Mouse (Mus musculus): ENCODE data around the gene Hoxd4. TPM values are rescaled to one million over a fixed set of nuclear protein-coding genes. Genes with fewer than 3 reads are reported as not detected.

Gene Hoxd4
- polyA plus RNA-seq, 1 experiment from 2014 or later, result 1.2 TPM

DNA sequence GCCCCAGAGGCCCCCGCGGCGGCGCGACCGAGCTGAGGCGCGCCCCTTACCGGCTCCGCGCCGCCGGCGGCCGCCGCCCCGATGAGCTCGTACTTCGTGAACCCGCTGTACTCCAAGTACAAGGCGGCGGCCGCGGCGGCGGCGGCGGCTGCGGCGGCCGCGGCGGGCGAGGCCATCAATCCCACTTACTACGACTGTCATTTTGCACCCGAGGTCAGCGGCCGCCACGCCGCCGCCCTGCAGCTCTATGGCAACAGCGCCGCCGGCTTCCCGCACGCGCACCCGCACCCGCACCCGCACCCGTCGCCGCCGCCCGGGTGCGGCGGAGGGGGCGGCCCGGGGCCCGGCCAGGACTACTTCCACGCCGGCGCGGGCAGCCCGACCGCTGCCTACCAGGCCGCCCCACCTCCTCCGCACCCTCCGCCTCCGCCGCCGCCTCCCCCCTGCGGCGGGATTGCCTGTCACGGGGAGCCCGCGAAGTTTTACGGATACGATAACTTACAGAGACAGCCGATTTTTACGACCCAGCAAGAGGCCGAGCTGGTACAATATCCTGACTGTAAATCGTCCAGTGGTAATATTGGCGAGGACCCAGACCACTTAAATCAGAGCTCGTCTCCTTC lies 6.2 kb upstream of the Hoxd4 start:
- H3K4me1 ChIP-seq, result peaks cover 78% of the 10 kb centered on the region
- peaks cover 48% of the 10 kb centered on the region for H3K27me3 ChIP-seq (ENCODE audit: low read depth, poor library complexity, severe bottlenecking)
- DNase-seq (ENCODE audit: low spot score), result peak; percentile 83
- WGBS, result 3% methylated on average over 79 of the region's 85 CpGs
- peak overlapping the region; percentile 80 for H3K4me3 ChIP-seq
- peaks cover 3% of the 10 kb centered on the region; the same call in 1 of the 2 replicates for H3K36me3 ChIP-seq
- no peaks in the 10 kb centered on the region for H3K9me3 ChIP-seq (replicated peaks)
- peak overlapping the region; percentile 99 for H3K27ac ChIP-seq

DNA sequence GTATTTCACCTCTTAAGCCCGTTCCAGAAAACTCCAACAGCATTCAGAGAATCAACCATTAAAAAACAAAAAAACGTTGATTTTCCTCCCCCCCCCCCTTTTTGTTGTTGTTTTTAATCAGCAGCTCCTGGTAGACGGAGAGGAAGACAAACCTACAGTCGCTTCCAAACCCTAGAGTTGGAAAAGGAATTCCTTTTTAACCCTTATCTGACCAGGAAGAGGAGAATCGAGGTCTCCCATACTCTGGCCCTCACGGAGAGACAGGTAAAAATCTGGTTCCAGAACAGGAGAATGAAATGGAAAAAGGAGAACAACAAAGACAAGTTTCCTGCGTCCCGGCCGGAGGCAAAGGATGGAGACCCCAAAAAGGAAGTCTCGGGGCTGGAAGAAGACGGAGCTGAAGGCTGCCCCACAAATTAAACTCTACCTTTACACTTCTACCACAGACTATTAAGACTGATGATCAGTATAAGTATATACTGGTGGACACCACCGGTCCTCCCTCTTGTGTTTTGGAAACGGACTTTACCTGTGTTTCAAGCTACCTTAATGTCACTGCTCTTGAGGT lies 5.3 kb upstream of the Hoxd4 start:
- Histone ChIP-seq H3K9me3 (replicated peaks) (no peaks in the 10 kb centered on the region), H3K36me3 (peaks cover 3% of the 10 kb centered on the region; the same call in 1 of the 2 replicates), H3K4me3 (peak overlapping the region; percentile 80), H3K27me3 (ENCODE audit: low read depth, poor library complexity, severe bottlenecking) (peaks cover 45% of the 10 kb centered on the region), H3K4me1 (peaks cover 76% of the 10 kb centered on the region), H3K27ac (peak overlapping the region; percentile 99)
- peak; percentile 47 for DNase-seq (ENCODE audit: low spot score)
- WGBS, result under 1% methylated on average over 13 of the region's 13 CpGs

DNA sequence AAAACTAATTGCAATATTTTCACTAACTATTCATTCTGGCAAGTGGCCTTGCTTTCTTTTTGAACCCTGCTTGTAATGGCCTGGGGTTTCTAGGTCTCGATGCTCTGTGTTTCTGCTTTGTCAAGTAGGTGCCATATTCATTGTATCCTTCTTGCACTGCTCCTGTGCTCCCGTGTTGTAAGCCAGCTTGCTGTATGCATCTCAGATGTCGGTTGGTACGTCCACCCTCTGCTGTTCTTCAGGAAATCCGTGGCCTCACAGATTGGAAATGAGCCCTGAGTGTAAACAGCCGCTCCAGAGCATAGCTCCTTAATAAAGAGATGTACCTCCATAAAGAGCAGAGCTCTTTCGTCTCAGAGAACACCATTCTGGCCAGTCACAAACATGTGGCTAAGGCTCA lies 4.1 kb upstream of the Hoxd4 start:
- H3K27me3 ChIP-seq (ENCODE audit: low read depth, poor library complexity, severe bottlenecking), result peaks cover 45% of the 10 kb centered on the region
- WGBS, result 4% methylated on average over 7 of the region's 7 CpGs
- no peaks in the 10 kb centered on the region for H3K9me3 ChIP-seq (replicated peaks)
- peak overlapping the region; percentile 80 for H3K4me3 ChIP-seq
- H3K27ac ChIP-seq, result peak overlapping the region; percentile 99
- H3K4me1 ChIP-seq, result peaks cover 75% of the 10 kb centered on the region
- peak; percentile 35 for DNase-seq (ENCODE audit: low spot score)
- peaks cover 3% of the 10 kb centered on the region; the same call in 1 of the 2 replicates for H3K36me3 ChIP-seq

DNA sequence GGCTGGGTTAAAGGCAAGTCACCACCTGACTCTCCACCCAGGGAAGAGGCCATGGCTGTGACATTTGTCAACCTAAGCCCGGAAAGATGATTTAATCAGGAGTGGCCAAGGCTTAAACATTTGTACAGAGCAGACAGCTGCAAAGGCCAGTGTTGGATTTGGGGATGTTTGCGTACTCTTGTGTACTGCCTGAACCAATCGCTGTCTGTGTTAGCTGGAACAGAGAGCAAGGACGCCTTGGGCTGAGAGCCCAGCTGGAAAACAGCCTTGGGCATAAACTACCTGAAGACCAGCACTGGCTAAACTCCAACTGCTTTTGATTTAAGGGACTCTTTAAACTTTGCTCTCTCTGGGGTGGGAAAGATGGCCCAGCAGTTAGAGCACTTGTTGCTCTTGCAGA lies 3.1 kb upstream of the Hoxd4 start:
- Histone ChIP-seq H3K27me3 (ENCODE audit: low read depth, poor library complexity, severe bottlenecking) (peaks cover 41% of the 10 kb centered on the region), H3K4me1 (peaks cover 71% of the 10 kb centered on the region), H3K36me3 (peaks cover 3% of the 10 kb centered on the region; the same call in 1 of the 2 replicates), H3K9me3 (replicated peaks) (no peaks in the 10 kb centered on the region), H3K27ac (peak overlapping the region; percentile 99), H3K4me3 (peak overlapping the region; percentile 80)
- WGBS, result 11% methylated on average over 4 of the region's 4 CpGs
- peak; percentile 45 for DNase-seq (ENCODE audit: low spot score)

DNA sequence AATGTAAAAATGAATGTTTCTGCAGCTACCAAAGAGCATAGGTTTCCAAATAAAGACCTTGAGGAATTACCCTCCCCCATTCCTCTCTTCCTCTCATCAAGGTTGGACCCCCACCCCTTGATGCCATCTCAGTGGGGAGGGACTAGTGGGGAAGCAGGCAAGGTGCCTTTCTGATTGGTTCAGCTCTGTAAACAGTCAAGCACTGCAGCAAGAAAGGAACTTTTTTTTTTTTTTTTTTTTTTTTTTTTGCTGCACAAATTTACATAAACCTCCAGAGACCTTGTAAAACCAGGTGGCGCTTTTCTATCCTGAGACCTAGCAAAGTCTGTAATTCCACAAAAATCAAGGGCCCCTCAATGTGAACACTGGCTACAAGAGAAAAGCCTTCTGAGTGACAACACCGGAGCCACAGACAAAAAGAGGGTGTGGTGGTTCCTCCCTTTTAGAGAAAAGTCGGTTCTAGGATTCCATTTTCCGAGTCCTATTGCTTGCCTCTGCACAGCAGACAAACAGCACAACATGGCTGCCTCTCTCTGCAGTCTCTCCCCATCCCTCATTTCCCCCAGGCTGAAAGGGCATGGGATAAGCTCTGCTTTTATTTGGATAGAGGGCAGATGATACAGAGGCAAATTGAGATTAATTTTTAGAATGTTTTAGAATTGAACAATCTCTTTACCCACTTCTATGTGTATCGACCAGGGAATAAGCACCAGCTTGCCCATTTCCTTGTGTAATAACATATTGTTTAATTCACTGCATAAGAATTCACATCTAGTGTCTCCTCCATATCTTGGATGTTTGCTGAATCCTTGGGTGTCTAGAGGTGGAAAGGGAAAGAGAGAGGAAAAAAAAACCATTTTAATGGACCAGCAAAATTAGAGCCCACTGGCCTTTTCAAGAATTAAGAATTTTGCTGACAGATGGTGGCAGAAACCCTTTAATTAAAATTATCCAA lies 2.0 kb upstream of the Hoxd4 start:
- Histone ChIP-seq H3K27ac (peak overlapping the region; percentile 97), H3K9me3 (replicated peaks) (no peaks in the 10 kb centered on the region), H3K36me3 (peaks cover 3% of the 10 kb centered on the region; the same call in 1 of the 2 replicates), H3K27me3 (ENCODE audit: low read depth, poor library complexity, severe bottlenecking) (peaks cover 38% of the 10 kb centered on the region), H3K4me1 (peaks cover 69% of the 10 kb centered on the region), H3K4me3 (peak overlapping the region; percentile 80; the same call in 1 of the 2 replicates)
- WGBS, result 7% methylated on average over 5 of the region's 5 CpGs
- peak; percentile 44 for DNase-seq (ENCODE audit: low spot score)

DNA sequence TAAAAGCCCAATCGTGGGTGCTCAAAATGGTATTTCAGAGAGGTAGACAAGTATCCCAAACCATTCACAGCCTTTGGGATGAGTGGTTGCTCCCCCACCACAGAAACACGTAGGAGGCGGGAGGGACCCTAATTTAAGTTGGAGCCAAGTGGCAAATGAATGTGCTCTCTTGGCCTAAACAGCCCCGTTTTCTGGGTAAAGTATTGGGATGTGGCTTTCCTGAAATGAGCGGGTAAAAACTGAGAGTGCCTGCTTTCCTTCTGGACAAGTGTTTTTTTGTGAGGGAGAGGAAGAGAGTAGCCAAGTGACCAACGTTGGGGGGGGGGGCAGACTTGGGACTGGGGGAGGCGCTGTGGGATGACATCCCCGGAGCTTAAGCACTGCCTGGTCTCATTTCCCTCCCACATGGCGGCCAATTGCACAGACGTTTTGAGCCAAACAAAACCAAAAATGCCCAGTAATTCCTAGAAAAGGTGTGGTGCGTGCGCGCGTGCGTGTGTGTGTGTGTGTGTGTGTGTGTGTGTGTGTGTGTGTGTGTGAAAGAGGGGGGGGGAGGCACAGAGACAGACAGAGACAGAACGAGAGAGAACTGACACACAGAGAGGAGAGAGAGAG lies 693 bp upstream of the Hoxd4 start:
- under 1% methylated on average over 16 of the region's 16 CpGs for WGBS
- Histone ChIP-seq H3K36me3 (peaks cover 3% of the 10 kb centered on the region; the same call in 1 of the 2 replicates), H3K27me3 (ENCODE audit: low read depth, poor library complexity, severe bottlenecking) (peaks cover 38% of the 10 kb centered on the region), H3K9me3 (replicated peaks) (no peaks in the 10 kb centered on the region), H3K27ac (peak overlapping the region; percentile 97), H3K4me1 (peaks cover 81% of the 10 kb centered on the region), H3K4me3 (peak overlapping the region; percentile 89)
- peak; percentile 66 for DNase-seq (ENCODE audit: low spot score)

DNA sequence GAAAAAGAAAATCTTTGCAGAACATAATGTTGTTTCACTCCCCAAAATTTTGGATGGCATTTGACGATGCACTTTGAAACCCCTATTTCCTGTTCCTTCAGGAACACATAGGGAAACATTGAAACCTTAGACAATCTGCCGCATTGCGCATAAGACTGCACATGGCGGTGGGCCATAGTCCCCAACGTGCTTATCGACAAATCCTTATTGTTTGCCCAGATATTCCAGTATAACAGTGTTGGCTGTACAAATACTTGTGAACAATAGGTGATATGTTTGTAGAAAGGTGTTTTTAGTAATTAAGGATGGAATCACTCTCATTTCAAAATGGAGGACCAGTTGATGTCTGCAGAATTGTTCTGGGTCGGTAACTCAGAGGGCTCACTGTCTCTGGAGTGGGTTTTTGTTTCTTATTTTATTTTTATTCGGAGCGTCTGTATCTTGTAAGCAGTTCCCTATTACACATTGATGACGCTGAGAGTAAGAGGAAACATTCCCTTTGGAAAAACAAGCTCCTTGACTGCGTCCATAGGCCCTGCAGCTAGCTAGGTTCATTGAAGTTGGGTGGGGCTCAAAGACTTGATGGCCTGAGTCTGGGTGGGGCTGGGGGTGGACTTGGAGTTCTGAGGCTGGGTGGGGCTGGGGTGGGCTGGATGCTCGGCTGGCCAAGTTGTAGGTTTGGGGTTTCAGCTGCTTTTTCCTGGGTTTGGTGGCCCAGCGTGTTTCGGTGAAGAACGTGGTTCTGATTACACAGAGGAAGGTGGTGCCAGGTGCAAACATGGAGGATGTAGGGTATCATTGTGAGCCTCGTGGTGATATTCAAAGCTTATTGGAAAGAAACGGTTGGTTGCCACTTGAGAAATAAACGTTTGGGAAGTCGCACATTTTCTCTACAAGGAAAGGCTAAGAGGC lies 1.8 kb downstream of the Hoxd4 start:
- peaks cover 40% of the 10 kb centered on the region for H3K27me3 ChIP-seq (ENCODE audit: low read depth, poor library complexity, severe bottlenecking)
- H3K4me3 ChIP-seq, result peak overlapping the region; percentile 89
- DNase-seq (ENCODE audit: low spot score), result peak; percentile 63
- H3K9me3 ChIP-seq (replicated peaks), result no peaks in the 10 kb centered on the region
- 0 out of 2 replicates have a peak, but pooled peaks cover 5% of the 10 kb centered on the region for H3K36me3 ChIP-seq
- peak overlapping the region; percentile 97 for H3K27ac ChIP-seq
- peaks cover 79% of the 10 kb centered on the region for H3K4me1 ChIP-seq
- WGBS, result 3% methylated on average over 19 of the region's 19 CpGs

DNA sequence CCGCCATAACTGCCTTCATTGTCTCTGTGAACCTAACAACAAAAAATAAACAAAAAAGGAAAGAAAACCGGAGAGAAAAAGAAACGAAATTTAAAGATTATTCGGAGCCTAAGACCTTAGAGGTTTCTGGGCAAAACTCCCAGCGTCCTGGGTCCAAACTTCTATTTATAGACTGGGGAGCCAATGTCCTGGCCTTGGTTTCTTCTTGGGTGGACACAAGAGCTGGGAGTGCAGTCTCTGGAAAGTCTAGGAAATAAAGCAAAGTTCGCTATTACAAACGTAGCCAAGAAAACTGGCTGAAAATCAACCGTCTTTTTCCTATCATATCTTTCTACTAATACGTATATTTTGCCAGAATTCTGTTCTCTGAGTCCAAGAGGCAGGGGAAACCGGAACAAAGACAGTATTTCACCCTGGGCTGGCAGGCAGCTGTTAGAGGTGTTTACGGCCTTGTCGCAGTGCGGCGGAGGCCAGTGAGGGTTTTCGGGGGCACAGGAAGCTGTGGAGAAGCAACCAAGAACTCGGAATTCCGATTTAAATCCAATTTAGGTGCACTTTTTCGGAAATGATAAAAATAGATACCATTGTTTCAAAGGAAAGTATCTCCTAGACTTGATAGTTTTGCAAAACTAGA lies 2.5 kb downstream of the Hoxd4 start:
- 0 out of 2 replicates have a peak, but pooled peaks cover 5% of the 10 kb centered on the region for H3K36me3 ChIP-seq
- H3K27me3 ChIP-seq (ENCODE audit: low read depth, poor library complexity, severe bottlenecking), result peaks cover 34% of the 10 kb centered on the region
- peak overlapping the region; percentile 89 for H3K4me3 ChIP-seq
- peaks cover 78% of the 10 kb centered on the region for H3K4me1 ChIP-seq
- no peaks in the 10 kb centered on the region for H3K9me3 ChIP-seq (replicated peaks)
- H3K27ac ChIP-seq, result peak overlapping the region; percentile 97
- peak; percentile 77 for DNase-seq (ENCODE audit: low spot score)
- 2% methylated on average over 18 of the region's 18 CpGs for WGBS

DNA sequence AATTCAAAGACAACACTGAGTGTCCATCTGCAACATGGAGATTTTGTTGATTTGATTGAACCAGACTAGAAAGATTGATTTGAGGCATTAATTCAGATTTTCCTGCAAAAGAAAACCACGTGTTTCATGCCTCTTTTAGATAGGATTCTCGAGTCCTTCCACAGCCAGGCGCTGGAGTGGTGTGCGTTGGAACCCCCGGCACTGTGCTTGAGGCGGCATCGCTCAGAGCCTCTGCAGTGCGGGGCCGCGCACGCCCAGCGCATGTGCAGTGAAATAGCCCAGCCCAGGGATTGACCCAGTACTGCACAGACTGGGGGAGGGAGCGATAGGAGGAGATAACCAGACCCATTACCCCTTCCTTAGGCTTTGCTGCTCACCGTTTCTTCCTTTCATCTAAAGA lies 3.2 kb downstream of the Hoxd4 start:
- peak overlapping the region; percentile 97 for H3K27ac ChIP-seq
- under 1% methylated on average over 14 of the region's 14 CpGs for WGBS
- peaks cover 78% of the 10 kb centered on the region for H3K4me1 ChIP-seq
- DNase-seq (ENCODE audit: low spot score), result peak; percentile 72
- peak overlapping the region; percentile 89 for H3K4me3 ChIP-seq
- H3K27me3 ChIP-seq (ENCODE audit: low read depth, poor library complexity, severe bottlenecking), result peaks cover 36% of the 10 kb centered on the region
- 0 out of 2 replicates have a peak, but pooled peaks cover 5% of the 10 kb centered on the region for H3K36me3 ChIP-seq
- H3K9me3 ChIP-seq (replicated peaks), result no peaks in the 10 kb centered on the region

DNA sequence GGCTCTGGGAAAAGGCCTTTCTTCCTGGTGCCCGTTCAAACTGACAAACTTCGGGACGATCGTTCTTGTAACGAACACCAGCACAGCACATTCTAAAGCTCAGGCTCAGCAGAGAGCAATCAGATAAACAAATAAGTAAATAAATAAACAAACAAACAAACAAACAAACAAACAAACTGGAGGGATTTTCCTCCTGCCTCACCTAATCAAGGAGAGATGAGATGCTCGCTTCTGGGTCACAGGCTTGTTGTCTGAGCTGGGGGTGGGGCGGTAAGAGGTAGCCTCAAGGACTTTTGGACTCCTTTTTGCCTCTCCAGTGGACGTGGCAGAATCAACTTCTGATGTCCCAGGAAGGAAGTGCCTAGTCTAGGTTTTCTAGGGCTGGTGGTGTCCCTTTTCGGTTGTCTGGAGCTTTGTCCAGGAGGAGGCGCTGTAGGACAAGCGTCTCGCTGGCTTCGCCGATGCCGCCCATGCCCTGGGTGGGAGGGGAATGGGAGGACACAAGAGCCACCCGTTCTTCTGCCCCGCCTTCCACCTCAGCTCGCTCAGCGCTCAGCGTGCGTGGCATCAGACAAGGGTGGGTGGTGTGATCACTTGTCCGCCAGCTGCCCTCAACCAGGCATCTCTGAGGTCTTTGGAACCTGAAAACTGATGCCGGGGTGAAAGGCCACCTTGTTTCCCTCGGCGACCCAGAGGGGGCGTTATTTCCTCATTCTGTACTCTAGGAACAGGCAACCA lies 3.9 kb downstream of the Hoxd4 start:
- 2% methylated on average over 26 of the region's 26 CpGs for WGBS
- no peaks in the 10 kb centered on the region for H3K9me3 ChIP-seq (replicated peaks)
- H3K27me3 ChIP-seq (ENCODE audit: low read depth, poor library complexity, severe bottlenecking), result peaks cover 30% of the 10 kb centered on the region; the same call in 1 of the 2 replicates
- DNase-seq (ENCODE audit: low spot score), result peak; percentile 96
- H3K27ac ChIP-seq, result peak overlapping the region; percentile 97
- H3K4me3 ChIP-seq, result peak overlapping the region; percentile 89
- H3K36me3 ChIP-seq, result 0 out of 2 replicates have a peak, but pooled peaks cover 5% of the 10 kb centered on the region
- H3K4me1 ChIP-seq, result peaks cover 78% of the 10 kb centered on the region

DNA sequence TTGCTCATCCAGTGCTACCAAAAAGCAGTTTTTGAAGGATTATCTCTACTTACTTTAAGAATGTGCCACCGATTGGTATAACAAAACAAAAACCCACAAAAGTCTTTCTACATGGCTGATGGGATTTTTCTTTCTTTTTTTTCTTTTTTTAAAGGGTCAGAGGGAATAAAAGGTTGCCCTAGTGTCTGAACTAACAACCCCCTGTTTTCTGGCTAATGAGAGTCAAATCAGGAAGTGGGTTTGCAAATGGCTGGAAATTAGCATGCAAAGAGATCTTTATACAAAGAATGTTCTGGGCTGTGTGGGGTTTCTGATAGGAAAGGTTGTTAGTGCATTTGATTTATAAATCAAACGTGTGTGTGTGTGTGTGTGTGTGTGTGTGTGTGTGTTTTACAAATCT lies 8.7 kb downstream of the Hoxd4 start:
- peaks cover 14% of the 10 kb centered on the region for H3K36me3 ChIP-seq
- WGBS, result 8% methylated on average over 2 of the region's 2 CpGs
- H3K4me1 ChIP-seq, result peaks cover 90% of the 10 kb centered on the region
- H3K4me3 ChIP-seq, result no peak overlapping the region
- no peak overlapping the region for H3K27ac ChIP-seq
- no peak for DNase-seq (ENCODE audit: low spot score)
- no peaks in the 10 kb centered on the region for H3K9me3 ChIP-seq (replicated peaks)
- H3K27me3 ChIP-seq (ENCODE audit: low read depth, poor library complexity, severe bottlenecking), result peaks cover 66% of the 10 kb centered on the region
